Comparison of ENCODE assay signal across 25 mouse cellular contexts in the genomic region with DNA sequence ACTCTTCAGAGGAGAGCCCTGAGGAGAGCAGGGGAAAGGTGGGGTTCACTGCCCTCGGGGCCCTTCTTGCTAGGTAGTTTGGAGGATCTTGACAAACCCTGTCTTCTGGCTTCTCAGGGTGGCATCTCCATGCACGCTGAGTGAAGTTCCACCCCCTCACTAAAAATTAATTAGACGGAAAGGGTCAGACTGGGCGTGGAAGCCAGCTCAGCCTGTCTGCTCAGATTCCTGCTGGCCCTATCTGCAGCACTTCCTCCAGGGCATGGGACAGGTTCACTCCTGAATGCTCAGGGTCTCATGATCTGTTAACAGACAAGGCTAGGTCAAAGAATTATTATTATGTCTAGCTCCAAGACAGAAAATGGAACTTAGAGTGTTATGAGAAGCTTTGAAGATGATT. TPM values are rescaled to one million over a fixed set of nuclear protein-coding genes. Genes with fewer than 3 reads are reported as not detected.
A peak's percentile ranks its signal among the peaks of the same experiment; 100 is the strongest.
DNase-seq lines count a peak whose midpoint lies in the region; ATAC-seq and TF ChIP-seq lines count a peak whose summit lies in the region.
"Had no signal": no experiment of that assay in that cellular context is flagged by ENCODE, and none has a peak within 500 bp of the region (broad histone marks: within the 10 kb centered on the region; RNA-seq: fewer than 3 reads in every experiment).

No protein-coding gene starts in this region.

- H3K27me3 ChIP-seq in kidney, embryonic 15.5 days = no peaks in the 10 kb centered on the region
- no peaks in the 10 kb centered on the region for H3K27me3 ChIP-seq in kidney, embryonic 16.5 days (ENCODE audit: insufficient read depth, low read length)
- H3K27me3 ChIP-seq in intestine, postnatal 0 days (replicated peaks; ENCODE audit: control insufficient read depth, insufficient read depth, low read length) = no peaks in the 10 kb centered on the region
- no peaks in the 10 kb centered on the region for H3K27me3 ChIP-seq in stomach, postnatal 0 days (ENCODE audit: control insufficient read depth, insufficient read depth, low read length)
- H3K27me3 ChIP-seq: forebrain, embryonic 15.5 days; heart, embryonic 13.5 days; hindbrain, embryonic 13.5 days; limb, embryonic 15.5 days; midbrain, embryonic 12.5 days; neural tube, embryonic 15.5 days had no signal

- H3K27ac ChIP-seq in kidney, embryonic 15.5 days = no peak overlapping the region
- H3K27ac ChIP-seq in kidney, embryonic 16.5 days (ENCODE audit: low read length) = no peak overlapping the region
- peak overlapping the region; percentile 0; the same call in 1 of the 2 replicates for H3K27ac ChIP-seq in intestine, postnatal 0 days (ENCODE audit: low read depth, low read length)
- 0 out of 2 replicates have a peak overlapping the region, but pooled peaks have one; percentile 40 for H3K27ac ChIP-seq in stomach, postnatal 0 days (replicated peaks)
- H3K27ac ChIP-seq: forebrain, embryonic 15.5 days; heart, embryonic 13.5 days; hindbrain, embryonic 13.5 days; left cerebral cortex, adult 2 months; limb, embryonic 15.5 days; liver, embryonic 14.5 days; midbrain, embryonic 12.5 days; neural tube, embryonic 15.5 days had no signal

- DNase-seq in embryo, embryonic 10 days (ENCODE audit: low spot score) = peak; percentile 6
- no peak for DNase-seq in embryo, embryonic 10.5 days (ENCODE audit: low spot score)
- no peak for DNase-seq in stomach, postnatal 0 days (ENCODE audit: low spot score)
- no peak for DNase-seq in gastrocnemius, postnatal 25 days
- DNase-seq: adrenal gland, postnatal 14 days; cerebellum, adult 2 months; cerebellum, postnatal 25 days; gastrocnemius, postnatal 10 days; heart, postnatal 14 days; layer of hippocampus, adult 9-11 months; left cerebral cortex, postnatal 4 days; lung, embryonic 14.5 days; thymus, postnatal 25 days had no signal

- TF ChIP-seq EP300 in stomach, postnatal 0 days (optimal IDR thresholded peaks at IDR 0.05) = peak; percentile 54

- WGBS in kidney, embryonic 15.5 days = 39% methylated on average over 4 of the region's 4 CpGs
- WGBS in kidney, embryonic 16.5 days = 25% methylated on average over 4 of the region's 4 CpGs
- WGBS in intestine, postnatal 0 days = 37% methylated on average over 4 of the region's 4 CpGs
- WGBS in stomach, postnatal 0 days = 34% methylated on average over 4 of the region's 4 CpGs

- H3K9me3 ChIP-seq in kidney, embryonic 15.5 days (replicated peaks) = 0 out of 2 replicates have a peak, but pooled peaks cover 6% of the 10 kb centered on the region
- peaks cover 8% of the 10 kb centered on the region; the same call in 1 of the 2 replicates for H3K9me3 ChIP-seq in kidney, embryonic 16.5 days (ENCODE audit: low read length)
- no peaks in the 10 kb centered on the region for H3K9me3 ChIP-seq in intestine, postnatal 0 days (ENCODE audit: control insufficient read depth)
- no peaks in the 10 kb centered on the region for H3K9me3 ChIP-seq in stomach, postnatal 0 days (ENCODE audit: control insufficient read depth, low read length)
- H3K9me3 ChIP-seq: forebrain, embryonic 15.5 days; limb, embryonic 15.5 days; neural tube, embryonic 15.5 days had no signal

- H3K4me3 ChIP-seq in kidney, embryonic 15.5 days (replicated peaks) = no peak overlapping the region
- H3K4me3 ChIP-seq in kidney, embryonic 16.5 days (ENCODE audit: low read length) = no peak overlapping the region
- no peak overlapping the region for H3K4me3 ChIP-seq in intestine, postnatal 0 days (ENCODE audit: low read depth, low read length)
- no peak overlapping the region for H3K4me3 ChIP-seq in stomach, postnatal 0 days (ENCODE audit: low read depth, low read length)
- H3K4me3 ChIP-seq: forebrain, embryonic 15.5 days; heart, embryonic 13.5 days; hindbrain, embryonic 13.5 days; left cerebral cortex, adult 2 months; limb, embryonic 15.5 days; midbrain, embryonic 12.5 days; neural tube, embryonic 15.5 days had no signal

- ATAC-seq in kidney, embryonic 15.5 days (replicated peaks; ENCODE audit: low FRiP score) = no peak
- no peak for ATAC-seq in kidney, embryonic 16.5 days (ENCODE audit: low FRiP score, low TSS enrichment)
- no peak for ATAC-seq in intestine, postnatal 0 days
- ATAC-seq in stomach, postnatal 0 days (ENCODE audit: low FRiP score, low TSS enrichment) = no peak
- ATAC-seq: forebrain, embryonic 15.5 days had no signal

- 0 out of 2 replicates have a peak, but pooled peaks cover 4% of the 10 kb centered on the region for H3K4me1 ChIP-seq in kidney, embryonic 15.5 days
- H3K4me1 ChIP-seq in kidney, embryonic 16.5 days (ENCODE audit: insufficient read depth, low read length) = 0 out of 2 replicates have a peak, but pooled peaks cover 3% of the 10 kb centered on the region
- no peaks in the 10 kb centered on the region for H3K4me1 ChIP-seq in intestine, postnatal 0 days (replicated peaks; ENCODE audit: control insufficient read depth, insufficient read depth, low read length)
- no peaks in the 10 kb centered on the region for H3K4me1 ChIP-seq in stomach, postnatal 0 days (replicated peaks; ENCODE audit: control insufficient read depth, insufficient read depth)
- H3K4me1 ChIP-seq: forebrain, embryonic 15.5 days; heart, embryonic 13.5 days; hindbrain, embryonic 13.5 days; limb, embryonic 15.5 days; midbrain, embryonic 12.5 days; neural tube, embryonic 15.5 days had no signal

- H3K9ac ChIP-seq in kidney, embryonic 15.5 days = no peak overlapping the region
- no peak overlapping the region for H3K9ac ChIP-seq in kidney, embryonic 16.5 days (replicated peaks; ENCODE audit: low read length)
- no peak overlapping the region for H3K9ac ChIP-seq in intestine, postnatal 0 days (ENCODE audit: low read depth, low read length)
- H3K9ac ChIP-seq in stomach, postnatal 0 days (ENCODE audit: low read length) = no peak overlapping the region
- H3K9ac ChIP-seq: forebrain, embryonic 15.5 days; heart, embryonic 13.5 days; hindbrain, embryonic 13.5 days; limb, embryonic 15.5 days; liver, embryonic 14.5 days; lung, embryonic 14.5 days; midbrain, embryonic 12.5 days; neural tube, embryonic 15.5 days had no signal

- no peak for TF ChIP-seq CTCF in intestine, postnatal 0 days (IDR thresholded peaks at IDR 0.05; ENCODE audit: low read depth)
- no peak for TF ChIP-seq CTCF in stomach, postnatal 0 days (IDR thresholded peaks at IDR 0.05; ENCODE audit: low read depth)

- peak overlapping the region; percentile 9; the same call in 1 of the 2 replicates for H3K4me2 ChIP-seq in kidney, embryonic 15.5 days
- no peak overlapping the region for H3K4me2 ChIP-seq in kidney, embryonic 16.5 days (replicated peaks; ENCODE audit: low read depth, low read length)
- H3K4me2 ChIP-seq in intestine, postnatal 0 days (replicated peaks; ENCODE audit: low read depth) = no peak overlapping the region; the same call in 1 of the 2 replicates
- H3K4me2 ChIP-seq in stomach, postnatal 0 days (replicated peaks; ENCODE audit: low read depth) = no peak overlapping the region
- H3K4me2 ChIP-seq: forebrain, embryonic 15.5 days; heart, embryonic 13.5 days; hindbrain, embryonic 13.5 days; limb, embryonic 15.5 days; lung, embryonic 14.5 days; midbrain, embryonic 12.5 days; neural tube, embryonic 15.5 days had no signal

- H3K36me3 ChIP-seq in kidney, embryonic 15.5 days = no peaks in the 10 kb centered on the region
- no peaks in the 10 kb centered on the region for H3K36me3 ChIP-seq in kidney, embryonic 16.5 days (ENCODE audit: insufficient read depth, low read length)
- no peaks in the 10 kb centered on the region for H3K36me3 ChIP-seq in intestine, postnatal 0 days (ENCODE audit: control insufficient read depth, insufficient read depth)
- H3K36me3 ChIP-seq in stomach, postnatal 0 days (ENCODE audit: control insufficient read depth, insufficient read depth, low read length) = no peaks in the 10 kb centered on the region
- H3K36me3 ChIP-seq: forebrain, embryonic 15.5 days; heart, embryonic 13.5 days; hindbrain, embryonic 13.5 days; limb, embryonic 15.5 days; midbrain, embryonic 12.5 days; neural tube, embryonic 15.5 days had no signal

RNA-seq across cellular contexts. Expression of gene Trmt112, which starts 17.0 kb away (rescaled TPM):
- polyA plus RNA-seq in kidney, embryonic 15.5 days (2015; fragmentation: Nextera tagmentation; extraction: Ambion mirVana) = 148 and 167 TPM in 2 replicates
- 141 and 145 TPM in 2 replicates for polyA plus RNA-seq in kidney, embryonic 16.5 days (2015; fragmentation: Nextera tagmentation; extraction: Ambion mirVana)
- 52.0 and 54.4 TPM in 2 replicates for polyA plus RNA-seq in intestine, postnatal 0 days (2015; fragmentation: Nextera tagmentation; extraction: Ambion mirVana)
- 75.8 and 85.9 TPM in 2 replicates for polyA plus RNA-seq in stomach, postnatal 0 days (2015; fragmentation: Nextera tagmentation; extraction: Ambion mirVana)
- 10 to 100 TPM; 28.8 to 32.2 TPM for total RNA-seq in gastrocnemius, postnatal 25 days (2021)

RNA-seq across cellular contexts. Expression of gene Prdx5, which starts 17.4 kb away (rescaled TPM):
- 268 and 275 TPM in 2 replicates for polyA plus RNA-seq in kidney, embryonic 15.5 days (2015; fragmentation: Nextera tagmentation; extraction: Ambion mirVana)
- 325 and 350 TPM in 2 replicates for polyA plus RNA-seq in kidney, embryonic 16.5 days (2015; fragmentation: Nextera tagmentation; extraction: Ambion mirVana)
- 910 and 912 TPM in 2 replicates for polyA plus RNA-seq in intestine, postnatal 0 days (2015; fragmentation: Nextera tagmentation; extraction: Ambion mirVana)
- 537 and 559 TPM in 2 replicates for polyA plus RNA-seq in stomach, postnatal 0 days (2015; fragmentation: Nextera tagmentation; extraction: Ambion mirVana)
- total RNA-seq in gastrocnemius, postnatal 25 days (2021) = 100 to 1,000 TPM; 212 to 215 TPM

RNA-seq across cellular contexts. Expression of gene Esrra, which starts 29.1 kb away (rescaled TPM):
- 14.8 and 15.3 TPM in 2 replicates for polyA plus RNA-seq in kidney, embryonic 15.5 days (2015; fragmentation: Nextera tagmentation; extraction: Ambion mirVana)
- polyA plus RNA-seq in kidney, embryonic 16.5 days (2015; fragmentation: Nextera tagmentation; extraction: Ambion mirVana) = 18.0 and 19.4 TPM in 2 replicates
- polyA plus RNA-seq in intestine, postnatal 0 days (2015; fragmentation: Nextera tagmentation; extraction: Ambion mirVana) = 63.6 TPM in 2 replicates
- polyA plus RNA-seq in stomach, postnatal 0 days (2015; fragmentation: Nextera tagmentation; extraction: Ambion mirVana) = 20.4 and 20.8 TPM in 2 replicates
- total RNA-seq in gastrocnemius, postnatal 25 days (2021) = 10 to 100 TPM; 86.8 to 89.5 TPM

RNA-seq across cellular contexts. Expression of gene Catsperz, which starts 32.7 kb away (rescaled TPM):
- polyA plus RNA-seq in kidney, embryonic 15.5 days (2015; fragmentation: Nextera tagmentation; extraction: Ambion mirVana) = 2.0 and 3.1 TPM in 2 replicates
- 3.4 and 3.7 TPM in 2 replicates for polyA plus RNA-seq in kidney, embryonic 16.5 days (2015; fragmentation: Nextera tagmentation; extraction: Ambion mirVana)
- 0.65 and 0.76 TPM in 2 replicates for polyA plus RNA-seq in intestine, postnatal 0 days (2015; fragmentation: Nextera tagmentation; extraction: Ambion mirVana)
- 3.7 and 4.5 TPM in 2 replicates for polyA plus RNA-seq in stomach, postnatal 0 days (2015; fragmentation: Nextera tagmentation; extraction: Ambion mirVana)
- total RNA-seq in gastrocnemius, postnatal 25 days (2021) = not detected
- total RNA-seq: adrenal gland, postnatal 14 days; gastrocnemius, postnatal 10 days; heart, postnatal 14 days; megakaryocyte, adult 5-6 weeks had no signal

RNA-seq across cellular contexts. Expression of gene Ccdc88b, which starts 34.5 kb away (rescaled TPM):
- 0.74 and 1.2 TPM in 2 replicates for polyA plus RNA-seq in kidney, embryonic 15.5 days (2015; fragmentation: Nextera tagmentation; extraction: Ambion mirVana)
- 0.74 and 0.75 TPM in 2 replicates for polyA plus RNA-seq in kidney, embryonic 16.5 days (2015; fragmentation: Nextera tagmentation; extraction: Ambion mirVana)
- 1.4 and 1.7 TPM in 2 replicates for polyA plus RNA-seq in intestine, postnatal 0 days (2015; fragmentation: Nextera tagmentation; extraction: Ambion mirVana)
- polyA plus RNA-seq in stomach, postnatal 0 days (2015; fragmentation: Nextera tagmentation; extraction: Ambion mirVana) = 0.34 and 0.45 TPM in 2 replicates
- total RNA-seq in gastrocnemius, postnatal 25 days (2021) = under 1 TPM; 0.40 to 0.41 TPM

Comparison
In these comparisons a context has a peak if more than half of its experiments do, and no peak if none do; other contexts are left out.
1. H3K27ac ChIP-seq: peak in intestine, postnatal 0 days (single experiment) and stomach, postnatal 0 days (single experiment); none in kidney, embryonic 15.5 days (single experiment) and kidney, embryonic 16.5 days (single experiment).